Mouse (Mus musculus) midbrain, embryonic 10.5 days (tissue): ENCODE results near the gene Ilf2. TPM values are rescaled to one million over a fixed set of nuclear protein-coding genes. Genes with fewer than 3 reads are reported as not detected.

Source experiments
- DNase-seq: peaks from one replicate; pipeline ENCODE4 v3.0.0-alpha.2; 2017; ENCODE audit warnings: low spot score
- H3K27ac ChIP-seq: fragments of 300-500 bp; sonication (generic); replicated peaks from 2 replicates; pipeline ENCODE4 v1.5.1; 2016; ENCODE audit warnings: mild to moderate bottlenecking
- H3K27me3 ChIP-seq: fragments of 300-500 bp; sonication (generic); 2 replicates; pipeline ENCODE4 v1.6.1; 2016; ENCODE audit warnings: low read depth, mild to moderate bottlenecking; ENCODE audit not compliant: poor library complexity, severe bottlenecking
- H3K36me3 ChIP-seq: fragments of 300-500 bp; sonication (generic); 2 replicates; pipeline ENCODE4 v1.6.1; 2016; ENCODE audit warnings: mild to moderate bottlenecking, moderate library complexity
- H3K4me1 ChIP-seq: fragments of 300-500 bp; sonication (generic); 2 replicates; pipeline ENCODE4 v1.6.1; 2016
- H3K4me3 ChIP-seq: fragments of 300-500 bp; sonication (generic); 2 replicates; pipeline ENCODE4 v1.5.1; 2016; ENCODE audit warnings: mild to moderate bottlenecking, moderate library complexity
- H3K9me3 ChIP-seq: fragments of 300-500 bp; sonication (generic); replicated peaks from 2 replicates; pipeline ENCODE4 v1.6.1; 2016; ENCODE audit warnings: mild to moderate bottlenecking
- WGBS: fragments of 180-500 bp; shearing (Covaris S2); methylation state at CpG from one replicate; pipeline ENCODE4 v1.1.7; 2016; 5-methylcytosine and 5-hydroxymethylcytosine counted together
- polyA plus RNA-seq: library from polyadenylated mRNA; unstranded; fragments of >200 nt; fragmentation: Nextera tagmentation; extraction: Ambion mirVana; gene quantifications from 2 replicates; pipeline ENCODE4 v1.2.1, GENCODE M21; 2016

Ilf2 gene
- polyA plus RNA-seq, 1 experiment from 2014 or later, result 343 TPM

DNA sequence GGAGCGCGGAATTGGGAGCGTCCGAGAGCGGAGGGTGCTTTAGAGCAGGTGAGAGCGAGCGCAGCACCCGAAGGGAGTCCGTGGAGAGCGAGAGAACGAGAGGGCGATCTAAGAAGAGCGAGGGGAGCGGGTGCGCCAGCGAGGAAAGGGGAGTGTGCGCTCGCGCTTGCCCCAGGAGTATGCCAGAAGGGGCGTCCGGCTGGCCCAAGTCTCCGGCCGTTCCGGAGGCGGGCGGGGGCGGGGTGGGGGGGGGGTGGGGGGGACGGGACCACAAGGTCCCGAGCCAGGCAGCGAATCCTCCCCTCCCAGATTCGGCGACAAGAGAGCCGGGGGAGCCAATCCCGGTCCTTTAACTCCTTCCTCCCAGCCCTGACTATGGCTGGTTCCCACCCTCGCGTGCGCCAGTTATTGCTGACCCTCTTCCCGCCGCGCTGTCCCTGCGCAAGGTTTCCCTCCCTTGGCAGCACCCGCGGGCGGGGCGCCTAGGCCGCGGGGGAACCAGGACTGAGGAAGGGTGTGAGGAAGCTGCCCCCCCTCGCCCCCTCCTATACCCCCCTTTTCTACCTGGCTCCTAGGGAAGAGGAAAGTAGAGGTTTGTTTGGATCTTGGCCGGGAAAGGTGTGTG lies 10.1 kb upstream of the Ilf2 start, which contains the start of gene Npr1:
TSS of gene Npr1 (minus strand) at position 181 of the 625 bp plus-strand sequence.
- peak within 1 kb of the TSS; percentile 50 for H3K4me3 ChIP-seq
- H3K36me3 ChIP-seq, result no peaks in the 10 kb centered on the region
- no peak within 1 kb of the TSS; the same call in 1 of the 2 replicates for H3K27ac ChIP-seq
- WGBS, result under 1% methylated on average over 39 of the region's 49 CpGs
- H3K27me3 ChIP-seq, result peaks cover 61% of the 10 kb centered on the region
- no peaks in the 10 kb centered on the region for H3K9me3 ChIP-seq
- peak; percentile 57 for DNase-seq
- peaks cover 22% of the 10 kb centered on the region for H3K4me1 ChIP-seq

DNA sequence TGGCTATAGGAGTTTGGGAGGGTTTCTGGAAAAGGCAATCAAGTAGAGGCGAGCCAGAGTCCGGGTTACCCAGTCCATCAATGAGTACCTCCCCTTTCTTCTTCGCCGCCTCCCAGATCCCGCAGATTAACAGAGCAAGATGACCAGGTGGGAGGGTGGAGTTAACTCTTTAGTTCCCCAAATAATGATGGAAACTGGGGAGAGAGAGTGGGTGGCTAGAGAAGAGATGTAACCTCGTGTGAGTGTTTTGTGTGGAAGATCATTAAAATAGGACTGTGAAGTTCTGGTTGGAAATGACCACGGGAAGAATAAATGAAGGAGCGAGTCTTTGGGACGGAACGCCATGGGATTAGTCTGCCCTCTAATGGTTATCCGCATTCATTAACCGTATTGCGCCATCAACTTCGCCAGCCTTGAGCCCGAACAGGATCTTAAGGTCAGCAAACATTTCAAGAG lies 9.6 kb upstream of the Ilf2 start:
- peak; percentile 66 for DNase-seq
- H3K27me3 ChIP-seq, result peaks cover 55% of the 10 kb centered on the region
- H3K9me3 ChIP-seq, result no peaks in the 10 kb centered on the region

DNA sequence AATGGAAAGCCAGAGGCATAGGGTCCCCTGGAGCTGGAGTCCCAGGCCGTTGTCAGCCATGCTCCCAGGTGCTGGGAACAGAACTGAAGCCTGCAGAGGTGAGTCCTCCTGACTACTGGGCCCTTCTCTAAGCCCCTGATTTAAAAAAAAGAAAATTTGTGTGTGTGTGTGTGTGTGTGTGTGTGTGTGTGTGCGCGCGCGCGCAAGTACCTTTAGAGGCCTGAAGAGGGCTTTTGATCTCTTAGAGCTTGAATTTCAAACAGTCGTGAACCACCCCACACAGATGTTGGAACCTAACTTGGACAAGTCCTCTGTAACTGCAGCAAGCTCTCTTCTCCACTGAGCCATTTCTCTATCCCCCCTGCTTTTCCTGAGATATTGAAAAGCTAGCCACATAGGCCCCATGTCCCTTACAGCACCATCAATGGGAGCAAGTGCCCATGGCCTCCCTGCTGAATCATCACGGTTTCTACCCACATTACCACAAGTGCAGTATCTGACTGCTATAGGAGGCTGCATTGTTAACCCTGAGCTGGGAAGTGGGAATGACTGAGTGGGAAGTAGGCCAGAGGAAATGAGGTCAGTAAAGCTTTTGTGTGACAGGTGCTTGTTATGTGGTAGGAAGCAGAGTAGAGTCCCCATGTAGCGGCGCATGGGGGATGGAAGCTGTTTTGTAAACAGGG lies 8.2 kb upstream of the Ilf2 start:
- H3K4me3 ChIP-seq, result no peak overlapping the region
- peaks cover 41% of the 10 kb centered on the region for H3K27me3 ChIP-seq
- 93% methylated on average over 10 of the region's 10 CpGs for WGBS
- H3K36me3 ChIP-seq, result no peaks in the 10 kb centered on the region
- no peak for DNase-seq
- no peak overlapping the region for H3K27ac ChIP-seq
- H3K9me3 ChIP-seq, result no peaks in the 10 kb centered on the region
- peaks cover 22% of the 10 kb centered on the region for H3K4me1 ChIP-seq

More for the DNA sequence above, 9.6 kb upstream of the Ilf2 start:
- Histone ChIP-seq H3K4me3 (peak overlapping the region; percentile 50), H3K36me3 (no peaks in the 10 kb centered on the region), H3K27ac (no peak overlapping the region), H3K4me1 (peaks cover 22% of the 10 kb centered on the region)
- under 1% methylated on average over 15 of the region's 15 CpGs for WGBS

DNA sequence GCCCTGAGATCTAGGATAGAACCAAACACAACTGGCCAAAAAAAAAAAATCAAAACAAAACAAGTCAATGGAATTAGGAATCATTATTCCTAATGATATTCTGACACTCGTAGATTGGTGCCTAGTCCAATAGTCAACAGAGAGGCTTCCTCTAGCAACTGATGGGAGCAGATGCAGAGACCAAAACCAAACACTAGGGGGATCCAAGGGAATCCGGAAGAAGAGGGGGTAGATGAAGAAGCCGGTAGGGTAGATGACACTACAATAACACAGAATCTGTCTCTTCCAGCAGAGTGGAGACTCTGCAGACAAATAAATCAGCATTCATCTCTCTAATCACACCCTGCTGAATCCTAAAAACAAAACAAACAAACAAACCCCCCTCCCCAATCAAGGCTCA lies 3.7 kb upstream of the Ilf2 start:
- Histone ChIP-seq H3K27ac (no peak overlapping the region), H3K4me1 (peaks cover 6% of the 10 kb centered on the region), H3K9me3 (no peaks in the 10 kb centered on the region), H3K36me3 (peaks cover 1% of the 10 kb centered on the region), H3K27me3 (no peaks in the 10 kb centered on the region), H3K4me3 (no peak overlapping the region)
- no peak for DNase-seq
- WGBS, result 35% methylated on average over 3 of the region's 3 CpGs

DNA sequence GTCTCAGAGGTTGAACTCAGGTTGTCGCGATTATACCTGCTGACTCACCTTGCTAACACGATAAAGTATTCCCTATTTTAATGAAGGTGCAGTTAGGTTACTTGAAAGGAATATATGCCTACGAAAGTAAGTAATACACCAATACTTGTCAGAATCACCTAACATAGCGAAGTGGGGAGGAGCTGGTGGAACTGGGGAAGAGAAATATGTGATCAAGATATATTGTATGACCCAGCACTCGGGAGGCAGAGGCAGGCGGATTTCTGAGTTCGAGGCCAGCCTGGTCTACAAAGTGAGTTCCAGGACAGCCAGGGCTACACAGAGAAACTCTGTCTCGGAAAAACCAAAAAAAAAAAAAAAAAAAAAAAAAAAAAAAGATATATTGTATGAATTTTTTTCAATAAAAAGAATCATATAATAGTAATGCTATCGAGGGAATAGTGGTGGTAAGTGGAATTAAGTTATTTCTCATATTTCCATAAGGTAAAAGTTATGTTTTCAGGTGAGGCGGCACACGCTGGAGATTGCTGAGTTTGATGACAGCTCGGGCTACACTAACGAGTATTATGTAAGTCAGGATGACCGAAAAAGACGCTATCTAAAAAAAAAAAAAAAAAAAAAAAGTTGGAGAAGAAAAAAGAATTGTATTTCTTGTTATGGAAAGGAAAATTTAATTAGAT lies 635 bp upstream of the Ilf2 start:
- no peaks in the 10 kb centered on the region for H3K9me3 ChIP-seq
- H3K27me3 ChIP-seq, result no peaks in the 10 kb centered on the region
- WGBS, result 43% methylated on average over 16 of the region's 16 CpGs
- peaks cover 32% of the 10 kb centered on the region for H3K36me3 ChIP-seq
- peaks cover 10% of the 10 kb centered on the region for H3K4me1 ChIP-seq
- no peak overlapping the region for H3K27ac ChIP-seq
- peak overlapping the region; percentile 36 for H3K4me3 ChIP-seq
- DNase-seq, result no peak

DNA sequence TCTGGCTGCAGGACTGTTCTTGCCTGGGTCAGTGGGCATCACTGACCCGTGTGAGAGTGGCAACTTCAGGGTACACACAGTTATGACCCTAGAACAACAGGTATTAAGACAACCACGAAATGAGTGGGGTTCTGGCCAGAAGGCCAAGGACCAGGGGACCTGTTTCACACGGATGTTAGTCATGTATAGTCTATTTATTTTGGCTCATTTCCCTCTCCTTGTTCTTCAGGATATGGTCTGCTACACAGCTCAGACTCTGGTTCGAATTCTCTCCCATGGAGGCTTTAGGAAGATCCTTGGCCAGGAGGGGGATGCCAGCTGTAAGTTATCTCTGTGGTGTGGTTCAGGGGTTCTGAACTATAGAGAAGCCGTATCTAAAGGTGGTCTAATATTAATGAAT lies 11.1 kb downstream of the Ilf2 start:
- H3K9me3 ChIP-seq, result no peaks in the 10 kb centered on the region
- WGBS, result 87% methylated on average over 5 of the region's 5 CpGs
- H3K27ac ChIP-seq, result no peak overlapping the region
- H3K4me1 ChIP-seq, result peaks cover 13% of the 10 kb centered on the region
- DNase-seq, result no peak
- H3K4me3 ChIP-seq, result no peak overlapping the region
- peaks cover 77% of the 10 kb centered on the region for H3K36me3 ChIP-seq
- H3K27me3 ChIP-seq, result no peaks in the 10 kb centered on the region

DNA sequence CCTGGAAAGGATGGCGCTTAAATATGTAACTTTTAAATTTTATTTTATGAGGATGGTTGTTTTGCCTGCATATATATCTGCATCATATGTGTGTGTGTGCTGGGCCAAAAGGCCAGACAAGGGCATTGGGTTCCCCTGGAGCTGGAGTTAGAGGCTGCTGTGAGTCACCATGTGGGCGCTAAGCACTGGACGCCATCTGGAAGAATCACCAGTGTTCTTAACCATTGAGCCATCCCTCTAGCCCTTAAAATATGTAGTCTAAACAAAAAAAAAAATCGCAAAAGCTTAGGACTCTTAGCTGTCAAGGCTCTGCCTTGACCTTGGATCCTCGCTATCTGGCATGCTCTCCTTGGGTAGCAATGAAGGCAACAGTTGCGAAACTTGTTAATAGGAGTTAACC lies 12.7 kb downstream of the Ilf2 start:
- Histone ChIP-seq H3K27me3 (no peaks in the 10 kb centered on the region), H3K4me3 (no peak overlapping the region), H3K36me3 (peaks cover 62% of the 10 kb centered on the region), H3K27ac (no peak overlapping the region), H3K4me1 (peaks cover 13% of the 10 kb centered on the region), H3K9me3 (no peaks in the 10 kb centered on the region)
- no peak for DNase-seq
- 90% methylated on average over 6 of the region's 6 CpGs for WGBS

DNA sequence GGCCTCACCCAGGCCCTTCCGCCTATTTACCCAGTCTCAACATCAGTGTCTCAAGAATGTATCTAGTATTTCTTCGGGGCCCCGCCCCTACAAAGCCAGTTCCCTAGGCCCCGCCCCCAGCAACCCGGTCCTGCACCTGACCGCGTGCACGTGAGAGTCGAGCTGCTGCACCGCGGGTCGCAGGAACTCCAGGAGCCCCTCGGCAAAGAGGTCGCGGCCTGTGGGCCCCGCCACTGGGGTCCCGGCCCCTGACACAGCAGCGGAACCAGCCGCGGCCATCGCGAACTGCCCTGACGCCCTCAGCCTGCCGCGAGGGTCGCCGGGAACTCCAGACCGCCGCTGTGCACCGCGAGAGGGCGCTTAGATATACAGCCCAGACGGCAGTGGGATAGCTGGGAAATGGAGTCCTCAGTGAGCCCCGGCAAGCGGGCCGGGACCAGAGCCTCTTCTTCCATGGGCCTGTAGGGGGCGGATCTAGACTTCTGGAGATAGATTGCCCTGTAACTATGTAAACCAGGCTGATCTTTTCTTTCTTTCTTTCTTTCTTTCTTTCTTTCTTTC lies 14.8 kb downstream of the Ilf2 start, which contains the start of gene Snapin:
TSS of gene Snapin (minus strand) at position 338 of the 561 bp plus-strand sequence.
- Histone ChIP-seq H3K27ac (peak within 1 kb of the TSS; percentile 89), H3K9me3 (no peaks in the 10 kb centered on the region), H3K27me3 (no peaks in the 10 kb centered on the region), H3K36me3 (peaks cover 53% of the 10 kb centered on the region), H3K4me1 (peaks cover 13% of the 10 kb centered on the region), H3K4me3 (peak within 1 kb of the TSS; percentile 83)
- peak; percentile 96 for DNase-seq
- WGBS, result 0% methylated on average over 37 of the region's 37 CpGs

DNA sequence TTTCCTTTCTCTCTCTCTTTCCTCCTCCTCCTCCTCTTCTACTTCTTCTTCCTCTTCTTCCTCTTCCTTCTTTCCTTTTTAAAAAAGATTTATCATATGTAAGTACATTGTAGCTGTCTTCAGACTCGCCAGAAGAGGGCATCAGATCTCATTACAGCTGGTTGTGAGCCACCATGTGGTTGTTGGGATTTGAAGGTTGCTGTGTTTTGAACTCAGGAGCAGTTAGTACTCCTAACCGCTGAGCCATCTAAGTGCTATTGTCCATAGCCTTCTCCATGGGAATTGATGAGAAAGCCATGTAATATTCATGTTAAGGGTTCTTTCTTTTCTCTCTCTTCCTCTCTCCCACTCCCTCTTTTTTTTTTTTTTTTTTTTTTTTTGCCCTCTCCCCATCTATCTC lies 15.4 kb downstream of the Ilf2 start:
- WGBS, result 40% methylated on average over 2 of the region's 2 CpGs
- H3K27ac ChIP-seq, result no peak overlapping the region
- no peak for DNase-seq

DNA sequence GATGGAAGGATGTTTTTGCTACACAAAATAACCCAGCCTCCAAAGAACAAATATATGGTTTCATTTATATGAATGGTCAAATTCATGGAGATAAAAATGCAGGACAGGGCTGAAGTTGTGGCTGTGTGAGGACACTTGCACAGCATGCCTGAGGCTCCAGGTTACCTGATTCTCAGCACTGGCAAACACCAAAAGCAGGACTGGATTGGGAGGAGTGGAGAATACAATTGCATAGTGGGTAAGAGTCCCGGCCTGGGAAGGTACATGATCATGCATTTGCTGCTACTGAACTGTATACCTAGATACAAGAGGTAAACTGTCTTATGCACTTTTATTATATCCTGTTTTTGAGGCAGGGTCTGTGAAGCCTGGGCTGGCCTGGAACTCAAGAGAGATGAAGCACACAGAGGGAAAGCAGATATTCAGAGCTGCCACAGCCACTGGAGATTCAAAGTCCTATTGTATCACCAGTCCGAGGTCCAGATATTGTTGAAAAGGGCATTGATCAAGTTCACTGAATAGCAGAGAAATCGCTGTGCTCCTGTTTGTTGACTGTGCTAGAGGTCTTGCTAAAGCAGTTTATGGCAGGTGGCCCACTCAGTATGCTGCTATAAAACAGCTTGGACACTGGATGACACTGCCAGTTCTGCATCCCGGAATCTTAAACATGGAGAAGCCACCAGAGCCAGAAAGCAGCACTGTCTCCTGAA lies 18.1 kb downstream of the Ilf2 start:
- H3K27me3 ChIP-seq, result no peaks in the 10 kb centered on the region
- no peaks in the 10 kb centered on the region for H3K9me3 ChIP-seq
- peaks cover 13% of the 10 kb centered on the region for H3K4me1 ChIP-seq
- no peak overlapping the region for H3K4me3 ChIP-seq
- H3K27ac ChIP-seq, result no peak overlapping the region
- DNase-seq, result no peak
- 74% methylated on average over 4 of the region's 4 CpGs for WGBS
- H3K36me3 ChIP-seq, result peaks cover 53% of the 10 kb centered on the region

More for the DNA sequence above, 15.4 kb downstream of the Ilf2 start:
- peaks cover 53% of the 10 kb centered on the region for H3K36me3 ChIP-seq
- H3K9me3 ChIP-seq, result no peaks in the 10 kb centered on the region
- no peak overlapping the region for H3K4me3 ChIP-seq
- H3K4me1 ChIP-seq, result peaks cover 13% of the 10 kb centered on the region
- H3K27me3 ChIP-seq, result no peaks in the 10 kb centered on the region

DNA sequence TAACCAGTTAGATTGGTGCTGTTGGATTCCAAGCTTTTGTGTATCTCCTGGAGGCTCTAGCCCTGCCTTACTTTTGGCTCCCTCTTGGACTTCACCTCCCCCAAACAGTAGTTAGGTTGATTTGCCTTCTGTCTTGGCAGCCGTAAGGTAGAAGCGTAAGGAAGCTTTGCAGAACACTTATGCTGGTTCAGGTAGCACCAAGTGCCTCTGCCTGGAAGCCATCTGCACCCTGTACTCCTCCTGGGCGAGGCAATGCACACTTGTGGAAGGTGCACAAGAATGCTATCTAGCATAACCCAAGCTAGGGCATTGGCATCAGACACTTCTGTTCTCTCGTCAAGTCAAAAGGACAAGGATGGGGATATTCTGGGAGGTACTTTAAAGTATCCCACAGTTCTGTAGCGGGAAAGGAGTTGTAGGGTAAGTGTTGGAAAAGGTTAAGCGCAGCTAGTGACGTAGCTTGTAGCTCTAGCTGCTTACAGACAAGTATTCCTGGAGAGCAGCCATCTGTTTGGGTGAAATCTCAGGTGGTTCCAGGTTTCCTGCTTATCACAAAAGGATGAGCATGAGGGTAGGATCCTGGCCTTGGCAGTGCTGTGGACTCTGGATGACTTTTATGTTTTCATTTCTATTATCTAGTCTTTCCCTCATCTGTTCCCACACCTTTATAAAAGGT lies 20.1 kb downstream of the Ilf2 start:
- no peaks in the 10 kb centered on the region for H3K9me3 ChIP-seq
- peaks cover 65% of the 10 kb centered on the region for H3K36me3 ChIP-seq
- WGBS, result 92% methylated on average over 7 of the region's 7 CpGs
- no peak overlapping the region for H3K27ac ChIP-seq
- no peak overlapping the region for H3K4me3 ChIP-seq
- H3K4me1 ChIP-seq, result no peaks in the 10 kb centered on the region
- DNase-seq, result no peak
- no peaks in the 10 kb centered on the region for H3K27me3 ChIP-seq

DNA sequence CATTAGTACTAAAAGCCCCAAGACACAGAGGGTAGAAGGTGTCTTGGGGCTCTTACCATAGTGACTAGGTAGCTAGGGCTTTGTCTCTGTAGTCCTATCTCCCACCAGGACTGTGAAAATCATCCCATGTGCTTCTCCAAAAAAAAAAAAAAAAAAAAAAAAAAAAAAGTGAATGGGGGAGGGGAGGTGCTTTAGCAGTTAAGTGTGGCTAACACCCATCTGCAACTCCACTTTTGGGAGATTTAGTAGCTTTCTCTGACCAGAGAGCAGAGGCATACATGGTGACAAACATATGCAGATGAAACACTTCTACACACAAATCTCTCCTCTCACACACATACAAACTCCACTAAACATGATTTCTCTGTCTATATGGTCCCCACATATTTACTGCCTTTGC lies 21.7 kb downstream of the Ilf2 start:
- Histone ChIP-seq H3K36me3 (peaks cover 81% of the 10 kb centered on the region), H3K4me1 (no peaks in the 10 kb centered on the region), H3K27ac (no peak overlapping the region), H3K9me3 (no peaks in the 10 kb centered on the region), H3K27me3 (no peaks in the 10 kb centered on the region), H3K4me3 (no peak overlapping the region)
- DNase-seq, result no peak
